Mouse (Mus musculus) brain, embryonic 14.5 days (tissue): ENCODE results near the gene Rhoa.

ENCODE experiments used
- CTCF ChIP-seq: fragments of 200-500 bp; IDR thresholded peaks from 2 replicates; pipeline ENCODE4 v1.5.1; 2012; ENCODE audit warnings: inconsistent platforms, mild to moderate bottlenecking, moderate library complexity, borderline replicate concordance; ENCODE audit not compliant: insufficient read depth, insufficient read length; ENCODE audit errors: extremely low read depth
- POLR2A ChIP-seq: fragments of 200-500 bp; IDR thresholded peaks from 2 replicates; pipeline ENCODE4 v1.6.1; 2012; ENCODE audit warnings: mild to moderate bottlenecking, inconsistent platforms, borderline replicate concordance; ENCODE audit not compliant: poor library complexity, insufficient read depth, insufficient read length, severe bottlenecking; ENCODE audit errors: extremely low read depth

DNA sequence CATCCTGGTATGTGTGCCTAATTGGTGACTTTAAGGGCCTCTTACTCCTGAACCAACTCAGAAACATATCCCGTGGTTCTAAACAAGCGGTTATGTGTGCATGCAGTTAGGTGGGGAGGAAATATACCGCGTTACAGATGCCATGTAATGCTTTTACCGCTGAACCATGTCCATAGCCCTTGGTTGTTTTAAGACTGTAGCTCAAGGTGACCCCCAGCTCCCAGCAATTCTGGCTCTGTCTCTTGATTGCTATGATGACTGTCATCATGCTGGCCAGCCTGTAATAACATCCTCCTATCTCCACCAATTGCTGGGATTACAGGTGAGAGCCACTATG, 35.2 kb downstream of the Rhoa start:
- TF ChIP-seq POLR2A (no peak), CTCF (no peak)
